Mouse (Mus musculus): Measurements from ENCODE around the gene Tshz2.

DNA sequence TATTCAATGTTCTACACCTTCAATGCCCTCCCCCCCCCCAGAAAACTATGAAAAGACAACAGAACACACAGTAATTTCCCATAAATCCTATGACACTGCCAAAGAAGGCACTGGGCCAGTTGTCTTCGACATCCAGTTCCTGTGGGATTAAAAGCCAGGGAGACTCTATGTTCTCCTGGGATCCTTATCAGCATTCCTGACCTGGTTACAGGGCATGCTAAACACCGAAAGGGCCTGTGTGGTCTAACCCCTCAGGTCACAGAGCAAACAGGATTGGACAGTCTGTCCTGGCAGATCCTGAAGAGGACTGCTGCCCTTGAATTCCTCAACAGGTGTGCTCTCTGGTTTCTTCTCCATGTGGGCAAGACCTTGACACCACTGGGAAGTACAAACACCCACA is 145.0 kb downstream of the Tshz2 start:
- TF ChIP-seq CTCF (IDR thresholded peaks at IDR 0.05; ENCODE audit: extremely low read depth, insufficient read depth, insufficient read length, insufficient replicate concordance) = no peak
- no peak for TF ChIP-seq POLR2A (IDR thresholded peaks at IDR 0.05; ENCODE audit: low read depth, low read length)

Measured in spleen, adult 2 months (tissue).